Mouse (Mus musculus): ENCODE measurements around the gene Ccn1. TPM values are rescaled to one million over a fixed set of nuclear protein-coding genes. Genes with fewer than 3 reads are reported as not detected.

The Ccn1 gene
- total and polyA plus RNA-seq, 2 experiments from 2014 or later: 8.9 to 11.7 TPM

- H3K9me3 ChIP-seq (ENCODE audit: low read length): no peaks in the 10 kb centered on the region
- no peak for DNase-seq
- no peak overlapping the region for H3K4me2 ChIP-seq (ENCODE audit: low read depth)
- H3K4me3 ChIP-seq (ENCODE audit: low read depth, low read length): no peak overlapping the region
- H3K9ac ChIP-seq: no peak overlapping the region
- no peak for TF ChIP-seq CTCF (IDR thresholded peaks at IDR 0.05; ENCODE audit: low read depth)
- no peaks in the 10 kb centered on the region for H3K27me3 ChIP-seq (ENCODE audit: insufficient read depth, low read length)
- no peak for ATAC-seq
- H3K36me3 ChIP-seq (ENCODE audit: insufficient read depth): no peaks in the 10 kb centered on the region
- H3K27ac ChIP-seq (ENCODE audit: low read depth, low read length): no peak overlapping the region
- no peaks in the 10 kb centered on the region for H3K4me1 ChIP-seq (ENCODE audit: insufficient read depth)
- WGBS: 35% methylated on average over 6 of the region's 6 CpGs
Observed at GRCm38 (mm10) chr3:145632888-145633287, 16.9 kb downstream of the Ccn1 start.

GRCm38 (mm10) chr3:145628643-145629042 is 21.1 kb downstream of the Ccn1 start:
- ATAC-seq: no peak
- DNase-seq: no peak

GRCm38 (mm10) chr3:145627830-145628229 is 22.0 kb downstream of the Ccn1 start:
- WGBS: 77% methylated on average over 3 of the region's 3 CpGs
- H3K27me3 ChIP-seq (ENCODE audit: insufficient read depth, low read length): no peaks in the 10 kb centered on the region
- H3K4me2 ChIP-seq (ENCODE audit: low read depth): no peak overlapping the region
- peak; percentile 60 for TF ChIP-seq CTCF (IDR thresholded peaks at IDR 0.05; ENCODE audit: low read depth)
- H3K4me3 ChIP-seq (ENCODE audit: low read depth, low read length): no peak overlapping the region
- no peaks in the 10 kb centered on the region for H3K36me3 ChIP-seq (ENCODE audit: insufficient read depth)
- DNase-seq (no peak), ATAC-seq (peak; percentile 49; the same call in 1 of the 2 replicates)
- H3K4me1 ChIP-seq (ENCODE audit: insufficient read depth): no peaks in the 10 kb centered on the region
- no peak overlapping the region for H3K9ac ChIP-seq
- no peaks in the 10 kb centered on the region for H3K9me3 ChIP-seq (ENCODE audit: low read length)
- no peak overlapping the region for H3K27ac ChIP-seq (ENCODE audit: low read depth, low read length)

More at GRCm38 (mm10) chr3:145628643-145629042, 21.1 kb downstream of the Ccn1 start:
- Histone ChIP-seq H3K36me3 (ENCODE audit: insufficient read depth) (no peaks in the 10 kb centered on the region), H3K4me1 (ENCODE audit: insufficient read depth) (no peaks in the 10 kb centered on the region), H3K9ac (no peak overlapping the region), H3K4me3 (ENCODE audit: low read depth, low read length) (no peak overlapping the region), H3K27me3 (ENCODE audit: insufficient read depth, low read length) (no peaks in the 10 kb centered on the region), H3K4me2 (ENCODE audit: low read depth) (no peak overlapping the region), H3K9me3 (ENCODE audit: low read length) (no peaks in the 10 kb centered on the region), H3K27ac (ENCODE audit: low read depth, low read length) (no peak overlapping the region)
- TF ChIP-seq CTCF (IDR thresholded peaks at IDR 0.05; ENCODE audit: low read depth): no peak
- 29% methylated on average over 5 of the region's 5 CpGs for WGBS

GRCm38 (mm10) chr3:145626063-145626462 is 23.7 kb downstream of the Ccn1 start:
- no peaks in the 10 kb centered on the region for H3K9me3 ChIP-seq (ENCODE audit: low read length)
- TF ChIP-seq CTCF (IDR thresholded peaks at IDR 0.05; ENCODE audit: low read depth): no peak
- H3K9ac ChIP-seq: no peak overlapping the region
- no peak overlapping the region for H3K27ac ChIP-seq (ENCODE audit: low read depth, low read length)
- 95% methylated on average over 1 of the region's 1 CpGs for WGBS
- no peak for ATAC-seq
- no peak overlapping the region for H3K4me2 ChIP-seq (ENCODE audit: low read depth)
- H3K4me3 ChIP-seq (ENCODE audit: low read depth, low read length): no peak overlapping the region
- no peaks in the 10 kb centered on the region for H3K27me3 ChIP-seq (ENCODE audit: insufficient read depth, low read length)
- H3K36me3 ChIP-seq (ENCODE audit: insufficient read depth): no peaks in the 10 kb centered on the region
- no peak for DNase-seq
- H3K4me1 ChIP-seq (ENCODE audit: insufficient read depth): no peaks in the 10 kb centered on the region

- no peak overlapping the region for H3K4me2 ChIP-seq (ENCODE audit: low read depth)
- TF ChIP-seq CTCF (IDR thresholded peaks at IDR 0.05; ENCODE audit: low read depth): no peak
- H3K27me3 ChIP-seq (ENCODE audit: insufficient read depth, low read length): no peaks in the 10 kb centered on the region
- 74% methylated on average over 9 of the region's 9 CpGs for WGBS
- no peaks in the 10 kb centered on the region for H3K9me3 ChIP-seq (ENCODE audit: low read length)
- no peak overlapping the region for H3K4me3 ChIP-seq (ENCODE audit: low read depth, low read length)
- no peak overlapping the region for H3K27ac ChIP-seq (ENCODE audit: low read depth, low read length)
- H3K9ac ChIP-seq: no peak overlapping the region
- DNase-seq: no peak
- H3K4me1 ChIP-seq (ENCODE audit: insufficient read depth): no peaks in the 10 kb centered on the region
- 0 out of 2 replicates have a peak, but pooled peaks have one; percentile 23 for ATAC-seq
- no peaks in the 10 kb centered on the region for H3K36me3 ChIP-seq (ENCODE audit: insufficient read depth)
Observed at GRCm38 (mm10) chr3:145625546-145625945, 24.2 kb downstream of the Ccn1 start.

GRCm38 (mm10) chr3:145624786-145625185 is 25.0 kb downstream of the Ccn1 start:
- H3K9me3 ChIP-seq (ENCODE audit: low read length): no peaks in the 10 kb centered on the region
- H3K4me2 ChIP-seq (ENCODE audit: low read depth): no peak overlapping the region
- H3K27me3 ChIP-seq (ENCODE audit: insufficient read depth, low read length): no peaks in the 10 kb centered on the region
- ATAC-seq (peak; percentile 49), DNase-seq (no peak)
- 79% methylated on average over 4 of the region's 4 CpGs for WGBS
- no peak overlapping the region for H3K9ac ChIP-seq
- no peak overlapping the region for H3K27ac ChIP-seq (ENCODE audit: low read depth, low read length)
- no peaks in the 10 kb centered on the region for H3K4me1 ChIP-seq (ENCODE audit: insufficient read depth)
- H3K36me3 ChIP-seq (ENCODE audit: insufficient read depth): no peaks in the 10 kb centered on the region
- TF ChIP-seq CTCF (IDR thresholded peaks at IDR 0.05; ENCODE audit: low read depth): no peak
- no peak overlapping the region for H3K4me3 ChIP-seq (ENCODE audit: low read depth, low read length)

- no peaks in the 10 kb centered on the region for H3K27me3 ChIP-seq (ENCODE audit: insufficient read depth, low read length)
- 75% methylated on average over 12 of the region's 12 CpGs for WGBS
- no peak for DNase-seq
- H3K9ac ChIP-seq: no peak overlapping the region
- H3K9me3 ChIP-seq (ENCODE audit: low read length): no peaks in the 10 kb centered on the region
- H3K4me1 ChIP-seq (ENCODE audit: insufficient read depth): no peaks in the 10 kb centered on the region
- H3K36me3 ChIP-seq (ENCODE audit: insufficient read depth): no peaks in the 10 kb centered on the region
- no peak overlapping the region for H3K4me2 ChIP-seq (ENCODE audit: low read depth)
- TF ChIP-seq CTCF (IDR thresholded peaks at IDR 0.05; ENCODE audit: low read depth): no peak
- H3K4me3 ChIP-seq (ENCODE audit: low read depth, low read length): no peak overlapping the region
- peak; percentile 71 for ATAC-seq
- no peak overlapping the region for H3K27ac ChIP-seq (ENCODE audit: low read depth, low read length)
Observed at GRCm38 (mm10) chr3:145623047-145623446, 26.7 kb downstream of the Ccn1 start.
